Mouse (Mus musculus): ENCODE measurements around the gene Wwc1. TPM values are rescaled to one million over a fixed set of nuclear protein-coding genes. Genes with fewer than 3 reads are reported as not detected.

The Wwc1 gene
- total RNA-seq, 2 experiments from 2014 or later = not detected

DNA sequence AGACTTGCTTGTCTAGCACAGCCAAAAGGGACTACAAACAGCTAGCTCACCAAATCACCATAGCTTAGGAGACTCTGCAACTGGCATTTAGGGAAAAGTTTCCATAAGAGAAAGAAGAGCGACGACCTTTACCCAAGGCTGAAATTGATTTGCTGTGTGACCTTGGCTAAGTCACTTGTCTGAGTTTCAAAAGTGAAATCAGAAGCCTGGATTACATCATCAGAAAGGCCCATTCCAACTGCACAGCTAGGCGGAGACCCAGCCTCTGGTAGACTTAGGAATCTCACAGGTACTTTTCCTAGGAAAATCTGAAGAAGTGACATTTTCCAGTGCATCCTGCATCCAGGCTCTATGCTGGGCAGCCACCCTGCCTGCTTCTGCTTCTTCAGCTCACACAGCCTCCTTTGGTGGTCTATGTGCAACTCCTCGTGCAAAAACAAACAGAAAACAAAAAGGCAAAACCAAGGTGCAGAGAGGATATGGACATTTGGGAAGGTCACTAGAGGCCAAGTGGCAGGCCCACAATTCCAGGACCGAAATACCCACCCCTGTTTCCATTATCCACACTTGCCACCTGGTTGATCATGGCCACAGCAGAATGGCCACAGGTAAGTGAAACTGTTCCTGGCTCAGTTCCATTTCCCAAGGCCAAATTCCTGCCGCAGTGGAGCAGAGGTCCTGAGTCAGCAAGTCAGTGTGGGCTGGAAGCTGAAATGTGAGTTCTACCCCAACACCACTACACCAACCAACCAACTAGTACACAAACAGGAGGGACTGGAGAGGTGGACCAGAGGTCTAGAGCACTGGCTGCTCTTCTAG lies 5.5 kb downstream of the Wwc1 start:
- ATAC-seq (replicated peaks; ENCODE audit: low FRiP score, poor library complexity, severe bottlenecking) = no peak

DNA sequence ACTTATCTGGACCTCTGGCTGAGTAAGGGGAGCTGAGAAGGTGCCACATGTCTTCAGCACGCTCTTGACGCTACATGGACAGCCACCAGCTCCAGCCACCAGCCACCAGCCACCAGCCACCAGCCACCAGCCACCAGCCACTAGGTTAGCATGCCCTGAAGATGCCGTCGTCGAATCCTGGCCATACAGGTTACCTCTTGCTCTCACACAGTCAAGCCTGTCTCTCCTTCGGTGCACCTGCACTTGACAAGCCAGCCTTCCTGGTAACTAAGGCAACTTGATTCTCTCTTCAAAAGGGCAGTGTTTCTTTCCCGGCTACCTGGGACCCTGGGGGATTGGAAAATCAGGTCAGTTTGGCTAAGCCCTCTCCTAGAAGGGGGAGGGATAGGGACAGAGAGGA lies 7.2 kb downstream of the Wwc1 start:
- no peak for ATAC-seq (replicated peaks; ENCODE audit: low FRiP score, poor library complexity, severe bottlenecking)

DNA sequence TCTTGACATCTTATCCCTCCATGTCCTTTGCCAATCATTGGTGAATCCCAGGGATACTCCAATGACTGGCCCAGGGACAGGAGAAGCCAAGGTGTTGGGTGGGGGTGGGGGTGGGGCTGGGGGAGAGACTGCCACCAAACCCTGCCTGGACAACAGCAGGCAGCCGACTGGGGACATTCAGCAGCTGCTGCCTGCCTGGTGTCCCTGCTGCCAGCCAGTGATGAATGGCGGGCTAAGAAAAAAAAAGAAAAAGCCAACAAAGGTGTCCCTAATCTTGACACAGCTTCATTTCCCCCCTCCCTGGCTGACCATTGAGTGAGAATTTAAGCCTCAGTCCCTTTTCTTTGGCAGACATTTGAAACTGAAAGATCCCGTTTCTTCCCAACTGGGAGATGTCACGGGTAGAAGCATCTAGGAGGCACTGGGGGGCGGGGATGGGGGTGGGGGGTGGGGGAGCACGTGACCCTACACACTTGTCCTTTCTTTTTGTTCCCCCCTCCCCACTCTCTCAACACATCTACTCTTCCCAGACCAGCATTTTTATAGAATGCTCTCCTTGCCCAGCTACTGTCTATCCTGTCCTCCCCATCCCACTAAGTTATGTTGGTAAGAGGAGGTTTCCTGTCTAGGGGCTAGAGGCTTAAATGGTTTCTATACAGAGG lies 7.9 kb downstream of the Wwc1 start:
- no peak for ATAC-seq (replicated peaks; ENCODE audit: low FRiP score, poor library complexity, severe bottlenecking)

DNA sequence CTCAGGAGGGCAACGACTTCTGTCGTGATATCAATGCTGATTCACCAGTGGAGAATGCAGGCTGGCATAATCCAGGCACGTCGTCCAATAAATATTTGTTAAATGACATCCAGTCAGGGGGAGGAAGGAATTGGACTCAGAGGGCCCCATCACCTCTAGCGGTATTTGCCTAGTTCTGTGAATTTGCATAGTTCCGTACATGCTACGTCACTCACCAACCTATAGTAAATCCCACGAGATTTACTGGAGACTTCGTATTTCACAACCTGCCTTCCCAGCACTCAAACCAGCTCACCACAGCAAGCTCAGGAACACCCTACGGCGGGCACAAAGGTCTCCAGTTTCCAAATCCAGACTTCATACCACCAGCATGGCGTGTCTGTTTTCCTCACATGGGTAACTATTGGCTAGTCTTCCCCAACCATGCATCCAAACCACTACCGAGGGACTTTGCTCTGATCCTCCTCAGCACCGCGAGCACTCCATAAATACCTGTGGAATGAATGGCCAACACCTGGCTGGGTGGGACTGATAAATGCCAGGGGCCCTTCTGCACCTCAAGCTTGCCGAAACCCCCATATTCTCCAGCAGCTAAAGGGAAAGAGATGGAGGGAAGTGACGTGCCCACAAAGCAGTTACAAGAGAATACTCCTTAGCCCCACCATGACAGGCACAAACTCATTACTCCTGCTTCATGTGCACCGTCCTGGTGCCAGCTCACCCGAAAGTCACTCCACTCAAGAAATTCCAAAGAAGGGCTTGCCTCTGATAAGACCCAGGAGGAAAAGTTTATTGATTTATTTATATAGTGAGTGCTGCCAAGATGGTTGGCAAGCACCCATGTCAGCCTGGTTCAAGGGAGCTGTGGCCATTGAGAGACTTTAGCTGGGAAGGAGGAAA lies 9.3 kb downstream of the Wwc1 start:
- no peak for ATAC-seq (replicated peaks; ENCODE audit: low FRiP score, poor library complexity, severe bottlenecking)

DNA sequence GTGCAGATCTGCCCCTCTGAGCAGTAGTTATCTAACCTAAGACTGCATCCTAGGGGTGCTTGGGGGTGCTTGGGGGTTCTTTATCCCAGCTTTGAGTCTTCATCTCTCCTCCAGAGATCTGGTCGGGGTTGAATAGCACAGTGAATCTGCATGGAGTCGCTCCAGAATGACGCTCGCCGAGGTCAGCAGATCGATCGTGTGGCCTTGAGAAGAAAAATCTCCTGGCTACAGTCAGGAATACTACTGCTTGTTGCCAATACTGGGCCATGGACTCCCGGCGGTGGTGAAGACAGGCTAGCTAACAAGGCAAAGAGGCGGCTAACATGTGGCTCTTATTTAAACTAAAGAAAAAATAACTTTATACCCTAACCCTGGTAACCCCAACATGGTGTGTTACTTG lies 12.0 kb downstream of the Wwc1 start:
- ATAC-seq (replicated peaks; ENCODE audit: low FRiP score, poor library complexity, severe bottlenecking) = no peak

DNA sequence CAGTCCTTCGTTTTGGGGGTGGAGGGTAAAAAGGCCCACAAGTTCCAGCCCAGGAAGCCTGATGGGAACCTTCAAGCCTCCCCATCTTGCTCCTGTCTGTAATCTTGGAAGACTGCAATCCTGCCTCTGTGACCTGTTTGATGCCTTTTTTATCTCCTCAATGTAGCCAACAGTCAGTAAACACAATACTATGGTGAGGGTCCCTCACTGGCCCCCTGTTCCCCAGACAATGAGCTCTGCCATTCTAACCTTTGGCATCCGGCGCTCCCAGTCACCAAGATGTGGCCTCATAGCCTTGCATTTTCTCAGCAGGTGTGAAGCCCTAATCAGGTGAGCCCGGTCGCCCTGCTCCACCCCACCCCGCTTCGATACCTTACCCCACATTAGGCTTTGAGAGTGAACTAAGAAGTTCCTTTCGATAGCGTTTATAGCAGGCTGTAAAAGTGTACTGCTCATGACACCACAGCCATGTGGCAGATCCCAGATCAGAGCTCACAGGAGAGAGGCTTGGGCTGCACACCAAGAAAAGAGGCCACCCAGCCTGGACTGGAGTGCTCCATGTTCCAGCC lies 16.3 kb downstream of the Wwc1 start:
- no peak for ATAC-seq (replicated peaks; ENCODE audit: low FRiP score, poor library complexity, severe bottlenecking)

DNA sequence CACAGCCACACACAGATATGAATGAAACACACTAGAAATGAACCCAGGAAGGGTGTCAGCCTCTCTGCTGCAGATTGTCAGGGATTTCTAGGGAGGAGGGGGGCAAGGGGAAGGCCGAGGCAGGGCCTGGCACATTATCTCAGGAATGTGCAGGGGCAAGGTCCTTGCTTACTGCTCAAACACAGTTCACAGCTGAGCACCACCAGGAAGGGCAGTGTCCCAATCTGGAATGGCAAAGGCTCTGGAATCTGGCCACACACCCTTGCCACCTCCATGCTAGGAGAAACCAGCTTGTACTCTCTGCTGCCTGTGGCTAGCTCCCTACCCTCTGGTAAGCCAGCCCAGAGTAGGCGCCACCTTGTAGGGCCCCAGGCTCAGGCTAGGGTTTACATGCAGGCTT lies 16.8 kb downstream of the Wwc1 start:
- no peak for ATAC-seq (replicated peaks; ENCODE audit: low FRiP score, poor library complexity, severe bottlenecking)

DNA sequence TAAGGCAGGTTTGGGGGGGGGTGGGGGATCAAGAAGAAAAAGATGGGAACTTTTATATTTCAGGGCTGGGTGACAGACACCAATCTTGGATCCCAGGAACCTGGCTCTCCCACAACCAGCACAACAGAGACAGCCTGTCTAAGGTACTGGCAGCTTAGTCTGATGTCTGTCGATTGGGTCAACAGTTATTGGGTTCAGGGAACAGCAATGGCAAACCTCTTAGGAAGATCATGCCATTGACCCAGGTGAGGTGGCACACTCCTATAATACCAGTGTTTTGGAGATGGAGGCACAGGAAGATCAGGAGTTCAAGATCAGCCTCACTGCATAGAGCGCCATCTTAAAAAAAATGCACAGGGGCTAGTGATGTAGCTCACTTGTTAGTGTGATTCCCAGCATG lies 17.9 kb downstream of the Wwc1 start:
- ATAC-seq (replicated peaks; ENCODE audit: low FRiP score, poor library complexity, severe bottlenecking) = no peak

DNA sequence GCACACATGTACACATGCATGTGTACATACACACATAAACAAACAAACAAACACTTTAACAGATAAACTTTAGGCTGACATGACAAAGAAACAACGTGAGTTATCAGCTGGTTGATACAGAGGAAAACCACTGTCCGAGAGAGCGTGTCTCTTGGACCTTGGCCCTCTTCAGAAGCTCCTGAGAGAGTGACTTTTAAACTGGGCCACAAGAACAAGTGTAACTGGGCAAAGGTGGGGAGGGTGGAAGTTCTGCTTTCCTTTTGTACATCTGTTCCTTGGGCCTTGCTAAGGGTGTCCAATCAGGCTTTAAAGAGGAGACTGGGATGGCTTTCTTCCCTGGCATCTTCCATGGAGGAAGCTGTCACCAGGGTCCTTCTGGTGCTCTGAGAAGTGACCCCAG lies 21.1 kb downstream of the Wwc1 start:
- no peak for ATAC-seq (replicated peaks; ENCODE audit: low FRiP score, poor library complexity, severe bottlenecking)

DNA sequence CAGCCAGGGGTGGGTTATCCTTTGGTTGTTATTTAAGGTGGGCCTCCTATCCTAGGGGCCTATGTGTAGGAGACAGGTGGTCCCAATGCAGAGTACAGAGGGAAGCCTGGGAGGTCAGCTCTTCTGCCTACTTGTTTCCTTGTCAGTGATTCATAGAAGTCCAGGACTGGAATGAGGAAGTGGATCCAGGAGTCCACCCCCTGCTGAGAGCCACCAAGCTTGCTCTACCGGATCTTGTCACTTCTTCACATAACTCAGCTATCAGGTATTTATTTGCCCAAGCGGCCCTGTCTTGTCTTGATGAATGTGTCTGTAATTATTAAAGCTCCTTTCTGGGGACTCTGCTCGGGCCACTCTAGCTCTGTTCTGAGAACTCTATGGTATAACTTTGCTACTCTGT lies 24.8 kb downstream of the Wwc1 start:
- ATAC-seq (replicated peaks; ENCODE audit: low FRiP score, poor library complexity, severe bottlenecking) = no peak

DNA sequence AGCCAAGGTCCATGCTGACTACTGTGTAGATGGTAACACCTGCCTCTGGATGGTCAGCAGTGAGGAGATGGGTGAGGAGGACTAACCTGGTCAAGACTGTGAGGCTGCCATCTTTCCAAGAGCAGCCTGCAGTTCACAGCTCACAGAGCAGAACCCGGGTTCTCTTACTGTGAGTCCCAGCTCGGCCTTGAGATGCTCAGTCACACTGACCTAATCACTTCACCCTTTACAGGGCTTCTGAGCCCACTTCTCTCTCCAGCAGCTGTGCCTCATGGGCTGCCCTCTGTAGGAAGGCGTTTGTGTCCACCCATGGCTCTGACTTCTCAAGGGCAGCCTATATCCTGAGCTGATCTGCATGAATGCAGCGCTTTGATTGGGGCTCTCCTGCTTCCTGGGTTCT lies 27.1 kb downstream of the Wwc1 start:
- ATAC-seq (replicated peaks; ENCODE audit: low FRiP score, poor library complexity, severe bottlenecking) = no peak

DNA sequence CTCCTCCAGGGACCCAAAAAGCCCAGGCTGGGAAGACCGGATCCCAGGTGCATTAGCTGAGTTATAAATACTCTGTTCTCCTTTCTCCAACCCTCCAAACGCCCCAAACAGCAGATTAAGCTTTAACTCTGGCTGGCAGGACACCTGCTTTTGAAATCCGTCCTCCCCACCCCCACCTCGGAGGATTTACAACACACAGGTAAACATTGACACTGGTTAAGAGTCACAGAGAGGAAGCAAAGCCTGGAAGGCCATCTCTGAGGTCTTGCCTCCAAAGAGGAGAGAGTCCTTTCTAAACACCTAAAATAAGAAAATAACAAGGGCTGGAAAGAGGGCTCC lies 28.6 kb downstream of the Wwc1 start:
- no peak for ATAC-seq (replicated peaks; ENCODE audit: low FRiP score, poor library complexity, severe bottlenecking)

DNA sequence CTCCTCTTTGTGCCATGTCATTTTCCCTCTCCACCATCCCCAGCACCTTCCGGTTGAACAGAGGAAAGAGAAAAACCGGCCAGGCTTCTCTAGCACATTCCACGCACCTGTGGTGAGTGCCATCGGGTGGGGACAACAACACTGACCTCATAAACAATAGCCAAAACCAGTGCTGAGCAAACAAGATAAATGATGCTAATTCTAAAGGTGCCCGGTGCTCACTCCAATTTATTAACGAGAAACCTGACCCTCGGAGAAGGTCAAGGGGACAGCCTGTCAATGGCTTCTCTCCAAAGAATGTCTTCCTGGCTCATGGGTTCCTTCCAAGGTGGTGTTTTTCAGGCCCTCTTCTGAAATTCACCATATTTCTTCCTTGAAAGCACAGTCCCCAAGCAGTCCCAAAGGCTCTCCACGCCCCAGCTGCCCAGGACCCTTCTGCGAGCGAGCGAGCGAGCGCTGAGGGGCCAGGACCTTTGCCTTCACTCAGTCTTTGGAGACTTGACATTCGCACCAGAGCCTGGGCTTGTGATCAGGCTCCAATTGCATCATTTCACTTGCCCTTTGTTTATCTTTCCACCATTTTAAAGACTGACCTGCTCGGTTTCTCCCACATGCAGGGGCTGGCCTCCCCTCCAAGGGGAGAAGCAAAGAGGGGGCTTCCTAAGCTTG lies 29.1 kb downstream of the Wwc1 start:
- no peak for ATAC-seq (replicated peaks; ENCODE audit: low FRiP score, poor library complexity, severe bottlenecking)

DNA sequence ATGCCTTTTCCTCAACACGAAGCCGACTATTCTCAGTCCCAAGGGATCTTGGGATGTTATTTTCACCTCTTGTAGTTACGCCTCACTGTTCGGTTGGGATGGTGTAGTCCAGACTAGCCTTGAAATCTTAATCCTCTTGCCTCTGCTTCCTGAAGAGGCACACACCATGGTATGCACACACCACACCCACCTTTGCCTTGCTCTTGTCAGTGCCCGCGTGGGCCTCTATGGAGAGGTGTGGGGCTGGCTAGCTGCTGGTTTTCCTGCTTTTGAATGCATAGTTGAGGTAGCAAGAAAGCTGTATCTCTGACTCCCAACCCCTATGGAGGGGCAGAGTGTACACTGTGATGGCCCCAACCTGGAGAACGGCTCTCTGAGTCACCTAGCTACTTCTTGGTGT lies 29.9 kb downstream of the Wwc1 start:
- ATAC-seq (replicated peaks; ENCODE audit: low FRiP score, poor library complexity, severe bottlenecking) = no peak

DNA sequence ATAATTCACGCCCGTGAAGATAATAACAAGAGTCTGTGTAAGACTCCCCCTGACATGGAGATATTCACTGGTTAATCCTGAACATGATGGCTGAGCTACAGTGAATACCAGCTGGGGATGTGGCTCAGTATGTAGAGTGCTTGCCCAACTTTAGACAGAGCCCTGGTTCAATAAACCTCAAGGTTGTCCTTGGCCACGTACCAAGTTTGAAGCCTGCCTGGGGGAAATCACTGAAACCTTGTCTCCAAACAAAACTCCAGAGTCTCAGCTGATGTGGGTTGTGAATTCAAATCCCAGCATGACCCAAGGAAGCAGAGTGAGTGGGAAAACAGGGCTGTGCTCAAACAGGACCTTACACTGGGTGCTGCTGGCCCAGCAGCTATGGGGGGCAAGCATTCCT lies 30.3 kb downstream of the Wwc1 start:
- no peak for ATAC-seq (replicated peaks; ENCODE audit: low FRiP score, poor library complexity, severe bottlenecking)

DNA sequence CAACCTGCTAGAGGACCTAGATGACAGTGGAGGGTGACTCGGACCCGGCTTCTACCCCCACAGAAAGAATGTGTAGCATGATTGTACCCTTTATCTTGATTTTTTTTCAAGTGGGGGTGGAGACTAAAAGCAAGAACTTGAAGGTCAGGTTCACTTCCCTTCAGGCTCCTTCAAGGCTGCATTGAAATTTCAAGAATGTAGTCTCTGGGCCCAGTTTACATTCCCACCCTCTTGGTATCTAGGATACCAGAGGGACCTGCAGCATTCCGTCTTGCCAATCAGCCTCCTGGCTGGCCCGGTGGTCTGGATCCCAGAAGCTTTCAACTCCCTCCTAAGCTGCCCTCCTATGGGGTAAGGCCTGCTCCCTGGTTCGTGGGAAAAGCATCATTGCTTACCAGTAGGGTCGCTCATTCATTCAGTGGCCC lies 31.9 kb downstream of the Wwc1 start:
- no peak for ATAC-seq (replicated peaks; ENCODE audit: low FRiP score, poor library complexity, severe bottlenecking)

DNA sequence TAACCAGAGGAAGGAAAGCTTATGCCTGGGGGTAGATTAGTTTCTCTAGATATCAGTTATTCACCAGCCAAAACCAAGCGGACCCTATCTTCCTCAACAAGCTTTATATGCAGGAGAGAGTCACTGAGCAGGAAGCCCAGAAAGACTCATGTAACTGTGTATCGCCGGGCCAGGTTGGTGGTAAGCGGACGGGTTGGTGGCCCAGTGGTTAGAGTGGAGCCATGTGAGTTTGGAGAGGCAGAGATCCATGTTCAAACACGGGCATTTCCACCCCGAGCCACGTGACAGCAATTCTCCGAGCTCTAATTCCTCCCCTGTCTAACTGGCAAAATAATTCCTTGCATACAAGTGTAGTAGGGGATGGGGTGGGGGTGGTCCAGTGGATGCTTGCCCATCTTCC lies 32.4 kb downstream of the Wwc1 start:
- no peak for ATAC-seq (replicated peaks; ENCODE audit: low FRiP score, poor library complexity, severe bottlenecking)

DNA sequence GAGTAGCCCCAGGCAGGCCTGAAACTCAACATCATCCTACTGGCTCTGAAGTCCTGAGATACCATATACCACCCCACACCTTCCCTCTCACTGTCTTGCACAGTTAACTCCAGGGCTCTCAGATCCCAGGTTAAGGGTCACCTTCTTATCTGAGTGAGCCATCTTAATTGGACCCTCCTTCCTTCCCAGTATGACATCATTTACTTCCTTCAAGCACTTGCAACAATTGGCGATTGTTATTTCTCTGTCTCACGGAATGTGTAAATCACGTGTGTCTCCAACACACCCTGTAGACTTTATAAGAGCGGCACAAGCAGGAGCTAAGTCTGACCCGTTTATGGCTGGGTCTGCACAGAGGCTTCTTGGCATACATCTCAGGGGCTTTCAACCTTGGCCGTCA lies 35.1 kb downstream of the Wwc1 start:
- ATAC-seq (replicated peaks; ENCODE audit: low FRiP score, poor library complexity, severe bottlenecking) = no peak

DNA sequence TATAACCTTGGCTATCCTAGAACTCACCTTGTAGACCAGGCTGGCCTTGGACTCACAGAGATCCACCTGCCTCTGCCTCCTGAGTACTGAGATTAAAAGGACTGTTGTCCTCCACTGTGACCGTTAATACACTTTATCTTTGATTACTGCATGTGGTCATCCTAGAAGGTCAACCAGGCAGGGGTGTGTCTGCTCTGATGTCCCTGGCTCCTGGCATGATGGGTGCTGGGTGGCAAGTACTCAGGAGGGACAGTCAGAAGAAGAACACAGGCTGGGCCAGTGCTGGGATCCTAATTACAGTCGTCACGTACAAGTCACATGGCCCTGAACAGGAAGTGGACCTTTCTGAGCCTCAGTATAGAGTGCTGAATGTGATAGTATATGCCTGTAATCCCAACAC lies 38.7 kb downstream of the Wwc1 start:
- ATAC-seq (replicated peaks; ENCODE audit: low FRiP score, poor library complexity, severe bottlenecking) = no peak

DNA sequence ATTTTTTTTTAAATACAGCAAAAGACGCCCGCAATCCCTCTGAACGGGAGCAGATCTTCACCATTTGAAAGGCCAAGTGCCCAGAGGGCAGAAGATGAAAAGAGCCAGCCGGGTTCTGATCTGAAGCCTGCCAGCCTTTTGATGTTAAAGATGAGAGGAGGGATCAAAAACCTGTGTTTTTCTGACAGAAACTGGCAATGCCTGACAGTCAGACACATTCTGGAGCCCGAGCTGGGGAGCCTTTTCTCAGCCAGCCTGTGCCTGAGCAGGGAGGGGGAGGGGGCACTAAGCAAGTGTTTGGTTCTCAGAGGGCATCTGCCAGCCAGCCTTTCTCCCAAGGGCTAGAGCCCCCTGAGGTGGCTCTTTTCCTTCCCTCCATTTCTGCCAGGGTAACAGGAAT lies 39.3 kb downstream of the Wwc1 start:
- no peak for ATAC-seq (replicated peaks; ENCODE audit: low FRiP score, poor library complexity, severe bottlenecking)
